Mouse (Mus musculus): ENCODE data around the gene Vmp1. TPM values are rescaled to one million over a fixed set of nuclear protein-coding genes. Genes with fewer than 3 reads are reported as not detected.
A peak's percentile ranks its signal among the peaks of the same experiment; 100 is the strongest.

The Vmp1 gene
- polyA plus RNA-seq, 1 experiment = 157 TPM

- TF ChIP-seq MYOG (IDR thresholded peaks at IDR 0.05; ENCODE audit: control insufficient read depth, extremely low read depth, insufficient read length) (no peak), CEBPB (IDR thresholded peaks at IDR 0.05; ENCODE audit: low read depth) (no peak), USF1 (IDR thresholded peaks at IDR 0.05; ENCODE audit: low read depth) (no peak), CTCF (IDR thresholded peaks at IDR 0.05; ENCODE audit: control insufficient read depth, insufficient read depth, insufficient read length) (no peak), MYOD1 (IDR thresholded peaks at IDR 0.05; ENCODE audit: control insufficient read depth, insufficient read length, low read depth) (no peak), FOSL1 (IDR thresholded peaks at IDR 0.05; ENCODE audit: insufficient read depth, low read length, poor library complexity, severe bottlenecking) (no peak), MAX (IDR thresholded peaks at IDR 0.05) (no peak)
- Histone ChIP-seq H3K79me2 (ENCODE audit: control insufficient read depth, insufficient read depth) (peaks cover 97% of the 10 kb centered on the region), H3K4me3 (ENCODE audit: insufficient read depth, poor library complexity, severe bottlenecking) (no peak overlapping the region), H3K79me3 (ENCODE audit: low read depth) (peaks cover 86% of the 10 kb centered on the region), H3ac (ENCODE audit: control insufficient read depth, insufficient read length, low read depth) (no peak overlapping the region), H3K36me3 (ENCODE audit: control insufficient read depth, insufficient read depth) (peaks cover 28% of the 10 kb centered on the region), H3K27me3 (ENCODE audit: control insufficient read depth, insufficient read depth, insufficient read length) (no peaks in the 10 kb centered on the region)
These were observed 143.7 kb downstream of the Vmp1 start for GRCm38 (mm10) chr11:86539716-86540475.

GRCm38 (mm10) chr11:86538786-86539185 lies 144.8 kb downstream of the Vmp1 start:
- TF ChIP-seq CTCF (IDR thresholded peaks at IDR 0.05; ENCODE audit: control insufficient read depth, insufficient read depth, insufficient read length) (no peak), MAX (IDR thresholded peaks at IDR 0.05) (no peak), MYOG (IDR thresholded peaks at IDR 0.05; ENCODE audit: control insufficient read depth, extremely low read depth, insufficient read length) (no peak), CEBPB (IDR thresholded peaks at IDR 0.05; ENCODE audit: low read depth) (no peak), USF1 (IDR thresholded peaks at IDR 0.05; ENCODE audit: low read depth) (no peak), FOSL1 (IDR thresholded peaks at IDR 0.05; ENCODE audit: insufficient read depth, low read length, poor library complexity, severe bottlenecking) (no peak), MYOD1 (IDR thresholded peaks at IDR 0.05; ENCODE audit: control insufficient read depth, insufficient read length, low read depth) (no peak)
- Histone ChIP-seq H3K79me2 (ENCODE audit: control insufficient read depth, insufficient read depth) (peaks cover 100% of the 10 kb centered on the region), H3ac (ENCODE audit: control insufficient read depth, insufficient read length, low read depth) (no peak overlapping the region), H3K4me3 (ENCODE audit: insufficient read depth, poor library complexity, severe bottlenecking) (no peak overlapping the region), H3K36me3 (ENCODE audit: control insufficient read depth, insufficient read depth) (peaks cover 39% of the 10 kb centered on the region), H3K79me3 (ENCODE audit: low read depth) (peaks cover 90% of the 10 kb centered on the region), H3K27me3 (ENCODE audit: control insufficient read depth, insufficient read depth, insufficient read length) (no peaks in the 10 kb centered on the region)

- Histone ChIP-seq H3K27me3 (ENCODE audit: control insufficient read depth, insufficient read depth, insufficient read length) (no peaks in the 10 kb centered on the region), H3ac (ENCODE audit: control insufficient read depth, insufficient read length, low read depth) (no peak overlapping the region), H3K36me3 (ENCODE audit: control insufficient read depth, insufficient read depth) (peaks cover 62% of the 10 kb centered on the region), H3K79me2 (ENCODE audit: control insufficient read depth, insufficient read depth) (peaks cover 86% of the 10 kb centered on the region), H3K79me3 (ENCODE audit: low read depth) (peaks cover 58% of the 10 kb centered on the region), H3K4me3 (ENCODE audit: insufficient read depth, poor library complexity, severe bottlenecking) (no peak overlapping the region)
- TF ChIP-seq MYOG (IDR thresholded peaks at IDR 0.05; ENCODE audit: control insufficient read depth, extremely low read depth, insufficient read length) = no peak
- TF ChIP-seq CTCF (IDR thresholded peaks at IDR 0.05; ENCODE audit: control insufficient read depth, insufficient read depth, insufficient read length) = no peak
- TF ChIP-seq USF1 (IDR thresholded peaks at IDR 0.05; ENCODE audit: low read depth) = no peak
- no peak for TF ChIP-seq FOSL1 (IDR thresholded peaks at IDR 0.05; ENCODE audit: insufficient read depth, low read length, poor library complexity, severe bottlenecking)
- TF ChIP-seq MAX (IDR thresholded peaks at IDR 0.05) = no peak
- TF ChIP-seq MYOD1 (IDR thresholded peaks at IDR 0.05; ENCODE audit: control insufficient read depth, insufficient read length, low read depth) = no peak
- TF ChIP-seq CEBPB (IDR thresholded peaks at IDR 0.05; ENCODE audit: low read depth) = no peak
These were observed 149.3 kb downstream of the Vmp1 start for GRCm38 (mm10) chr11:86534201-86534910.

Small RNAs within 50 kb of the gene (microRNA-seq; reads per million reads assigned to microRNA genes)
- gene Mir21a (ENCODE audit: borderline microRNAs expressed) = 254,327 reads per million, percentile 100 among the genes with 10 or more reads in this experiment

Other genes starting within 250 kb of the Vmp1 start
- 12.5 TPM for gene Rnft1, start 199.2 kb downstream of the Vmp1 start, polyA plus RNA-seq (2012; fragmentation: generic; extraction: Trizol)
- gene Rps6kb1, start 139.0 kb downstream of the Vmp1 start, polyA plus RNA-seq (2012; fragmentation: generic; extraction: Trizol) = 9.8 TPM
- gene Tubd1, start 138.8 kb downstream of the Vmp1 start, polyA plus RNA-seq (2012; fragmentation: generic; extraction: Trizol) = 6.1 TPM
- gene Ptrh2, start 149 bp upstream of the Vmp1 start, polyA plus RNA-seq (2012; fragmentation: generic; extraction: Trizol) = 23.0 TPM
- 65.1 TPM for gene Cltc, start 73.7 kb upstream of the Vmp1 start, polyA plus RNA-seq (2012; fragmentation: generic; extraction: Trizol)
- gene Dhx40, start 123.9 kb upstream of the Vmp1 start, polyA plus RNA-seq (2012; fragmentation: generic; extraction: Trizol) = 6.3 TPM

Measured in C2C12 (cell line).